Mouse (Mus musculus) kidney, adult 8-10 months (tissue): Measurements from ENCODE around the gene Rasa2.
A peak's percentile ranks its signal among the peaks of the same experiment; 100 is the strongest.
"Not testable (repeated sequence)": the region's sequence is repeated elsewhere in the genome, so short reads cannot be mapped to it uniquely, and the experiment has no call there.

Source experiments
- DNase-seq, 2 experiments: peaks; one replicate each; pipeline ENCODE4 v3.0.0; 2022

Gene Rasa2

GRCm38 (mm10) chr9:96523148-96523547, 108.3 kb downstream of the Rasa2 start:
- no peak for DNase-seq

GRCm38 (mm10) chr9:96521574-96521973, 109.8 kb downstream of the Rasa2 start:
- not testable (repeated sequence) for DNase-seq

- DNase-seq, result no peak
Observed at GRCm38 (mm10) chr9:96517429-96517828, 114.0 kb downstream of the Rasa2 start.

GRCm38 (mm10) chr9:96516806-96517205, 114.6 kb downstream of the Rasa2 start:
- DNase-seq, result no peak

GRCm38 (mm10) chr9:96515737-96516136, 115.7 kb downstream of the Rasa2 start:
- no peak for DNase-seq

- no peak for DNase-seq
Observed at GRCm38 (mm10) chr9:96514278-96514677, 117.1 kb downstream of the Rasa2 start.

GRCm38 (mm10) chr9:96506011-96506498, 125.4 kb downstream of the Rasa2 start:
- DNase-seq, result peak; percentile 47 to 59

GRCm38 (mm10) chr9:96505156-96505555, 126.3 kb downstream of the Rasa2 start:
- DNase-seq, result no peak

GRCm38 (mm10) chr9:96504116-96504895, 127.1 kb downstream of the Rasa2 start:
- DNase-seq, result no peak

GRCm38 (mm10) chr9:96502856-96503610, 128.4 kb downstream of the Rasa2 start:
- DNase-seq, result peak; percentile 28 to 33

GRCm38 (mm10) chr9:96501217-96501616, 130.2 kb downstream of the Rasa2 start:
- no peak for DNase-seq

- no peak for DNase-seq
Observed at GRCm38 (mm10) chr9:96493212-96493611, 138.2 kb downstream of the Rasa2 start.

- DNase-seq, result peak in 1 of 2 experiments; percentile 36
Observed at GRCm38 (mm10) chr9:96491810-96492209, 139.6 kb downstream of the Rasa2 start.
